Mouse (Mus musculus) ovary, postnatal 36 days (tissue): ENCODE measurements around the gene Cysrt1.
"Not testable (repeated sequence)": the region's sequence is repeated elsewhere in the genome, so short reads cannot be mapped to it uniquely, and the experiment has no call there.

Experiments used
- DNase-seq: peaks from one replicate; pipeline ENCODE4 v3.0.0; 2022; ENCODE audit warnings: low spot score, mixed read lengths

Cysrt1 gene

GRCm38 (mm10) chr2:25264851-25265250 lies 22.6 kb upstream of the Cysrt1 start:
- no peak for DNase-seq

- DNase-seq: no peak
These were observed 22.0 kb upstream of the Cysrt1 start for GRCm38 (mm10) chr2:25264286-25264660.

GRCm38 (mm10) chr2:25263623-25264285 lies 21.5 kb upstream of the Cysrt1 start:
- DNase-seq: no peak

GRCm38 (mm10) chr2:25262795-25263622 lies 20.8 kb upstream of the Cysrt1 start:
- DNase-seq: no peak

- DNase-seq: peak; percentile 91
These were observed 20.1 kb upstream of the Cysrt1 start, which contains the start of gene Tprn for GRCm38 (mm10) chr2:25262291-25262767. TSS of gene Tprn (plus strand) at chr2:25262618.

- no peak for DNase-seq
These were observed 19.6 kb upstream of the Cysrt1 start for GRCm38 (mm10) chr2:25261870-25262269.

GRCm38 (mm10) chr2:25258887-25259286 lies 16.6 kb upstream of the Cysrt1 start:
- DNase-seq: no peak

- DNase-seq: not testable (repeated sequence)
These were observed 15.0 kb upstream of the Cysrt1 start for GRCm38 (mm10) chr2:25257250-25257649.

- DNase-seq: not testable (repeated sequence)
These were observed 14.3 kb upstream of the Cysrt1 start for GRCm38 (mm10) chr2:25256443-25257109.

GRCm38 (mm10) chr2:25255284-25255779 lies 13.1 kb upstream of the Cysrt1 start, which contains the start of gene Tmem203:
TSS of gene Tmem203 (plus strand) at chr2:25255439.
- peak; percentile 84 for DNase-seq

GRCm38 (mm10) chr2:25252331-25252730 lies 10.1 kb upstream of the Cysrt1 start:
- DNase-seq: no peak

GRCm38 (mm10) chr2:25246183-25247072 lies 4.2 kb upstream of the Cysrt1 start, which contains the start of gene AL732309.1:
TSS of gene AL732309.1 (minus strand) at chr2:25246863.
- DNase-seq: no peak

GRCm38 (mm10) chr2:25244144-25244543 lies 1.9 kb upstream of the Cysrt1 start:
- no peak for DNase-seq

- DNase-seq: no peak
These were observed 1.1 kb upstream of the Cysrt1 start for GRCm38 (mm10) chr2:25243342-25243741.

GRCm38 (mm10) chr2:25241438-25241775 lies 845 bp downstream of the Cysrt1 start:
- no peak for DNase-seq

GRCm38 (mm10) chr2:25240723-25241437 lies 1.4 kb downstream of the Cysrt1 start:
- peak; percentile 75 for DNase-seq

- no peak for DNase-seq
These were observed 1.9 kb downstream of the Cysrt1 start for GRCm38 (mm10) chr2:25240310-25240709.

GRCm38 (mm10) chr2:25239766-25240165 lies 2.5 kb downstream of the Cysrt1 start:
- no peak for DNase-seq

- no peak for DNase-seq
These were observed 4.1 kb downstream of the Cysrt1 start for GRCm38 (mm10) chr2:25238106-25238505.

GRCm38 (mm10) chr2:25237522-25237921 lies 4.7 kb downstream of the Cysrt1 start:
- no peak for DNase-seq

- no peak for DNase-seq
These were observed 5.6 kb downstream of the Cysrt1 start, which contains the start of gene Rnf224 for GRCm38 (mm10) chr2:25236614-25237013. TSS of gene Rnf224 (minus strand) at chr2:25236787.
